Mouse (Mus musculus) layer of hippocampus, postnatal 10 days (tissue): ENCODE measurements around the gene Pcolce2. TPM values are rescaled to one million over a fixed set of nuclear protein-coding genes. Genes with fewer than 3 reads are reported as not detected.

ENCODE experiments used
- DNase-seq, 2 experiments: peaks; one replicate each; pipeline ENCODE4 v3.0.0; 2021; ENCODE audit warnings: low spot score in 2 of 2
- total RNA-seq, 2 experiments: library from RNA; stranded (reverse); gene quantifications; 2 replicates each; pipeline ENCODE4 v1.2.3; 2021

Gene Pcolce2
- total RNA-seq, 2 experiments from 2014 or later: 2.1 to 3.1 TPM

DNA sequence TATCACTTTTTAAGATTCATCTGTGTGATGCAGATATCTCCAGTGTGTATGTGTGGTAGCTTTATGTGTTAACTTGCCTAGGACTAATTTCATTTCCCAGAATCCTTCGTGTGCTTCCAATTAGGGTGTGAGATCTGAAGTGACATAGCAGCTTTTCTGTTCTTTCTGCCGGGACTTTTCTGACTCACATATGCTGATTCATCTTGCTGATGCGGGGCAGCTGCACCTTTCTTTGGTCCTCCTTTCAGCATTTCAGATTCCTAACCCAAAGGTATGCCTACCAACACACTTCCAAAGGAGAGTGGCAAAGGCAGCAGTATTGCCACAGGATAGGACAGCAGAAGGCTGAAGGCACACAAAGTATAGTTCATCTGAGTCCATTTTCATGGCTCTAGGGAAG is 66.7 kb downstream of the Pcolce2 start:
- DNase-seq: no peak

DNA sequence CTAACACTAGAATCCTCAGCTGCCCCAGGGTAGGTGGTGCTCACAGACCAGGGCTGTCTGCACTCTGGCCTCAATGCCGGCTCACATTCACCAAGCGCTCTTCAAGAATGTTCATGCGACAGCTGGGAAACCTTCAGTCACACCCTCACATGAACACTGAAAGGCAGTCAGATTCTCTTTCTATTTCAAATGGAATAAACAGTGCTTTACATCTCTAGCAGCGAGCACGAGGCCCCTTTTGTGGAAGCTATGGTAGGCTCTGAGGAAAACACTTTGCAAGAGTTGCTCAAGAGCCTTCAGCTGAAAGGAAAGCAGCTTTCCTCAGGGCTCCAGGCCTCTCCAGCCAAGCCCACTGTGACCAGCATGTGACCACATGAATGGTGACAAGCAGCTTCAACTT is 68.0 kb downstream of the Pcolce2 start:
- DNase-seq: no peak

DNA sequence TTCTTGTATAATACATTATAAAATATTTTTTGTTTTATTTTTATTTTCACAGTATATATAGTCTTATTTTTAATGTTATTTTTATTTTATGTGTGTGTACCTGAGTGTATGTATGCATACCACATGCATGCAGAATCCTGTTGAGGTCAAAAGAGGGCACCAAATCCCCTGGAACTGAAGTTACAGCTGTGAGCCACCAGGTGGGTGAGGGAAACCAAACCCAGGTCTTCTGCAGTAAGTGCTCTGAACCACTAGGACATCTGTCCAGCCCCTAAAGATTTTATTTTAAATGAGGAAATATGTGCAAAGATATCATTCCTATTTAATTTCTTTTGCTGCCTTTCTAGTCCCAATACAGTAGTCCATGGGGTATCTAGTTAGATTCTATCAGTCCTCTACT is 71.5 kb downstream of the Pcolce2 start:
- DNase-seq: no peak

DNA sequence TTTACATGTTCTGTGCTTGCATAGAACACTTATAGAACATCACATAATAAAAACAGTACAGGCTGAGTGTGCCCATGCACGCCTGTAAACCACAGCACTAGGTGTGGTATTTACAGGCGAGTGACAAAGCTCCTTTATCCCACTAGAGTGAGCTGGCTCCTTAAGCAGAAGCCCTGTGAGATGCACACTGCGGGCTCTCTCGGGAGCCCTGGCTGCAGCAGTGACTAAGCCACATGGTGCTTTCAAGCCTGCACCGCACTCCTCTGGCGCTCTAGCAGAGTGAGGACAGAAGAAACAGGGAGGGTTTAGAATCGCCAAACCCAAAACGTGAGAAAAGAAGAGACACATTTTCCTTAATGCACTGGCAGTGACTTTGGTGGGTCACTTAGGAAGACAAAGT is 75.2 kb downstream of the Pcolce2 start:
- no peak for DNase-seq

DNA sequence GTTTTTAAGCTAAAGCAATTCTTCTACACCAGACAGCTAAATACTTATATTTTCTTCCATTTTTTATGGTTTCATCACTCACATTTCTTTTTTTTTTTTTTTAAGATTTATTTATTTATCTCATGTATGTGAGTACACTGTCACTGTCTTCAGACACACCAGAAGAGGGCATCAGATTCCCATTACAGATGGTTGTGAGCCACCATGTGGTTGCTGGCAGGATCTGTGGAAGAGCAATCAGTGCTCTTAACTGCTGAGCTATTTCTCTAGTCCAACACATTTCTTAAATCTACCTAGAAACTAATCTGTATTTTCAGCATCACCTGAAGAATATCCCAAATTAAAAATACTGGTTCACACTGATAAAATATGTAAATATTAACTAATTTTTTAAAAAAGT is 98.8 kb downstream of the Pcolce2 start:
- no peak for DNase-seq

DNA sequence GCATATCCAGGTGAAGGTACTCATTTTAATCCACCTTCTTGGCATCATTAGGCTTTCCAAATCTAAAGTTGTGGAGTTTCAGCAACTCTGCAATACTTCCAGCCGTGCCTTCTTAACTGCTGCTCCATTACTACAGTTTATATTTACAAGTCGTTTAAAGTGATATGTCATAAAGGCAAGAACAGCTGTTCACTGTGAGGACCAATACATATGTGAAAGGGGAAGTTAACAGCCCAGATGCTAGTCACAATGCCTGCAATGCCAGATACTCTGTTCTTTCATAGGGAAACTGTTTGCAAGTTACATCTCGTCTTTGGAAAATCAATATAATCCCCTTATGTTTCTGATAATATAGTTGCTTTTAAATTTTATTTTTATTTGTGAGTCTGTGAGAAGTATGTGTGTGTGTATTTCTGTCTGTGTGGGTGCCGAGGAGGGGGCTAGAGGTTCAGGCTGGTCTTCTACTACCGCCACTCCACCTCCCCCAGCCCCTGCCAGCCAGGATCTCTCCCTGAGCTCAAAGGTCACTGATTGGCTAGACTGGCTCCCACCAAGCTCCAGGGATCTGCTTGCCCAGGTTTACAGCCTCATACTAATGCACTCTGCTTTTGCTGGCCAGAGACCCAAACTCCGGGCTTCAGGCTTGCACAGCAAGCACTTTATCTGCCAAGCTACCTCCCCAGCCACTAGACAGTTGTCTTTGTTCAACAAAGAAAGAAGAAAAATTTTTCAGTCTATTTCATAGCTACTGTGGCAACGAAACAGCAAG is 107.6 kb downstream of the Pcolce2 start:
- no peak for DNase-seq

DNA sequence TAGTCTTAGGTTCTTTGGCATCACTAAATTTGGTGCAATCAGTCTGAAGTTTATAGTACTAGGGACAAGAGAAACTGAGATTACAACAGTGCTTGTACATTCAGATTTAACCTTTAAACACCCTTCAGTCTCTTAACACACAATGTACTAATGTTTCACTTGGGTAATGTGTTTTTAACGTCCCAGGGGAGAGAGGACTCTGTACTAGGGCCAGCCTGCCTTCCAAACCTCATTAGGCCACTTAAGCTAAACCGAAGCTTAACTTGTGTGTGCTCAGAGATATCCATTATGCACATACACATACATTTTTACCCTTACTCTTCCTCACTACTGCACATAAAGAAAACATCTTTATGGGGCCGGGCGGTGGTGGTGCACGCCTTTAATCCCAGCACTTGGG is 109.9 kb downstream of the Pcolce2 start:
- no peak for DNase-seq

Other genes with a start within 250 kb of the Pcolce2 start
- gene Chst2, start 230.9 kb upstream of the Pcolce2 start, total RNA-seq: 100 to 1,000 TPM; 138 to 140 TPM
- 10 to 100 TPM; 68.7 to 90.3 TPM for gene U2surp, start 125.6 kb upstream of the Pcolce2 start, total RNA-seq
- gene Paqr9, start 77.9 kb upstream of the Pcolce2 start, total RNA-seq: 10 to 100 TPM; 42.6 to 47.8 TPM
- 10 to 100 TPM; 42.1 to 51.5 TPM for gene Trpc1, start 112.8 kb downstream of the Pcolce2 start, total RNA-seq
- 1 to 10 TPM; 3.1 to 3.7 TPM for gene Pls1, start 207.7 kb downstream of the Pcolce2 start, total RNA-seq
- 10 to 100 TPM; 15.6 to 16.3 TPM for gene Atr, start 220.0 kb downstream of the Pcolce2 start, total RNA-seq